Mouse (Mus musculus) small intestine, adult 2 months (tissue): ENCODE data around the gene Mtcl1.
A peak's percentile ranks its signal among the peaks of the same experiment; 100 is the strongest.

ENCODE experiments used
- CTCF ChIP-seq: fragments of 200-500 bp; IDR thresholded peaks from 2 replicates; pipeline ENCODE4 v1.5.1; 2012; ENCODE audit warnings: low read depth, mild to moderate bottlenecking, control low read depth, inconsistent platforms, low read length, moderate library complexity, mixed read lengths; ENCODE audit not compliant: insufficient replicate concordance, insufficient read length; ENCODE audit errors: extremely low read depth
- POLR2A ChIP-seq: fragments of 200-500 bp; IDR thresholded peaks from 2 replicates; pipeline ENCODE4 v1.6.1; 2012; ENCODE audit warnings: low read depth, mild to moderate bottlenecking, control low read depth, inconsistent platforms, low read length, moderate library complexity

DNA sequence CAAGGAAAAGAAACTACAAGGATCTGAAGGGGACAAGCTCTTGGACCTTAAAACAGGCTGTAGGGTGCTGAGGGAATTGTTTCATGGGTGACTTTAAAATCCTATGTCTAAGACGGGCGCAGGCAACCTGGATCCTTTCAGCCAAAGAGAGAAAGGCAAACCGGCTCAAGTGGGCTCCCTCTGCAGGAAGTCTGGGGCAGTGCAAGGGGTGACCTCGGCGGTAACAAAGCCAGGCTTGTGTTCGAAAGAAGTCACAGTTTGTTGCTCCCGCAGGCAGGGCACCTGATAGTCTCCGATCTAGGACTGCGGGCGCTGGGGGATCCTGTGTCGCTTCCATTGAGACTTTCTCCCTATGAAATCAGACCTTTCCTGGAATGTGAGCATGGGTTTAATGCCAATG lies 36.2 kb upstream of the Mtcl1 start:
- TF ChIP-seq POLR2A = no peak
- TF ChIP-seq CTCF = peak; percentile 79
